Mouse (Mus musculus) frontal cortex, postnatal 36 days (tissue): ENCODE measurements around the gene Pdia5.

Experiments
- DNase-seq, 2 experiments: peaks; one replicate each; pipeline ENCODE4 v3.0.0; 2022; ENCODE audit warnings: low spot score in 2 of 2

Pdia5 gene

GRCm38 (mm10) chr16:35484526-35485233 is 6.0 kb downstream of the Pdia5 start:
- no peak for DNase-seq

DNA sequence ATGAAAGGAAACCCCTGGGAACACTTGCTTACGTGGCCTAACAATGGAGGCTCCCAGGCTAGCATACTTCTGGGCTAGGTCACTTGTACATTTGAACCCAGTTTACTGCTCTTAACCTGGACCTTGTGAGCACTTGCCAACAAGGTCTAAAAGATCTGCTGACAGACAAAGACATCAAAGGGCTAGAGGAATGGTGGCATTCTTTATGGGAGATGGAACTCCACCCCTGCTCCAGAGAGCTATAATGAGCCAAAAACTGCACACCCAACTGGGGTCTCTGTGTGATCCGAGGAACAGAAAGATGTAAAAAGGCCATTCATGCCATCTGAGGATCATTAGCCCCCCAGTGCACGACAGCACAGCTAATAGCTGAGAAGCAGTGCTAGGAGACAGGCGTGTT is 6.6 kb downstream of the Pdia5 start:
- no peak for DNase-seq

- no peak for DNase-seq
Observed at GRCm38 (mm10) chr16:35479301-35479700, 11.4 kb downstream of the Pdia5 start.

DNA sequence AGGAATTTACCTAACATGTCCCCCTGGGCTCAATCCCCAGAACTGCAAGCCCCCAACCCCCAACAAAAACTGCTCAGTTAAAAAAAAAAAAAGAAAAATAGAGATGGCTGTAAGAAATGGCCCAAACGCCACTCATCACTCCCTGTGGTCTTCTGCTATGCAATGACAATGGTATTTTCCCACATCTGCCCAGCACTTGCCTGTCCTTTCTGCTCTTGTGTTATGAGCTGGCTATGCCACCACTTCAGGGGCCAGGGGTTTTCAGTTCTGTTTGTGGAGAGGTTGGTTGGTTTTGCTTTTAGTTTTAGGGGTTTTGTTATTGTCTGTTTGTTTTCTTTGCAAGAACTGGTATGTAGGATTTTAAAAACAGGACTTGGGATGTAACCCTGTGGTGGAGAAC is 13.4 kb downstream of the Pdia5 start:
- DNase-seq, result no peak

DNA sequence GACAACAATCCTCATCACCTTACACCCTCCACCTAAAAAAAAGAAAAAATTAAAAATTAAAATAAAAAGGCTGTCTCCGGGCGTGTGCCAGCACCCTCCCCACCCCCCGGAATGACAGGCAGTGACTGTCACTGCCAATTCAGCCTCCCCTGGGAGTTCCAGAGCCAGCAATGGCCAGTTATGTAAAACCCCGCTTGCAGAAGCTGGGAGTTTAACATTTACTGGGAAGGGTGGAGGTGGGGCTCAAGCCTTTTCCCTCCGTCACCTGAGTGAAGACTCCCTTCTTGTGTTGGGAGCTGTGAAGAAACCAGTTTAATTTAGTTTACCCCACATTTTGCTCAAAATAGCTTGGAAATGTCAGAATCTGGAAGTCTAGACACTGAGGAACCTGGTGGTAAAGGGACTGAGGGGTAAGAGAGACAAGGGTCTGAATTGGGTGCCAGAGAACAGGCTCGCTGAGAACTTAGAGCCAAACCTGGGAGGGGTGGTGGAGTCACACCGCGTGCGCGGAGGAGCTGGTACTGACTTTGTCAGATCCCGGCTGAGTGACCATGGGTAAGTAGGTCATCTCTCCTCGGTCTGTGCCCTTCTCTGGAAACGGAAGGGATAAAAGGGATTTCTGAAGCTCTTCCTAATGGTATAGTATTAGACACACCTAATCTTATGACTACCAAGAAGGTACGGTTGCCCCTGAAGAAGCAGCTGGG is 18.0 kb downstream of the Pdia5 start:
- peak in 1 of 2 experiments; percentile 39 for DNase-seq

DNA sequence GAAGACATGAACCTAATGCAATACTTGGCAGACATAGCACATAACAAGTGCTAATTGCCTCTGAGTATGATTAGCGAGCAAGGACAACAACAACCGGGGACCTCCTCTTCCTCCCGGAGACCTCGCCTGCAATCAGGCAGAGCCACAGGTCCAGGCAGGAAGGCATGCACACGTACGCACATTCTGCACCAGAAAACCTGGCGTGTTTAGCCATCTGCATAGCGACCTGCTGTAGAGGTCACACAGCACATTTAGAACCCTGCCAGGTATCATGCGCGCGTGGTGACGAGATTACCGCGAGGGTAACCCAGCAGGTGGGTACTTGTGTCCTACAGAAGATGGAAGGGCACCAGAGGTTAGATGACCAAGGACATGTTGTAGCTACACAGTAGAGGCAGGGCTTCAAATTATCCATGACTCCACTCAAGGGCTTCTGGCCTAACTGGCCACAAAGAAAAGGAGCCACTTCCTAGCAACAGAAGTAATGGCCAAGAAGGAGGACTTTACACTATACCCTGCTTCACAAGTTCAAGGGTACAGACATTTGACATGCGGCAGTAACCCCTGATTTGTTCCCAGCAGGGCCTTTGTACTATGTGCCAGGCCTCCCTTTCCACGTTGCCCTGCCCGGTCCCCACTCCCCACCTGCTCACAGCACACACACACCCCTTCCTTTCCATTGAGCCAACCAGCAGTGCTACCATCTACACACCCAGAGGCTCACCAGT is 18.7 kb downstream of the Pdia5 start:
- DNase-seq, result no peak

GRCm38 (mm10) chr16:35470983-35471382 is 19.7 kb downstream of the Pdia5 start:
- DNase-seq, result no peak

GRCm38 (mm10) chr16:35470096-35470495 is 20.6 kb downstream of the Pdia5 start:
- no peak for DNase-seq

- no peak for DNase-seq
Observed at GRCm38 (mm10) chr16:35469016-35469415, 21.7 kb downstream of the Pdia5 start.

DNA sequence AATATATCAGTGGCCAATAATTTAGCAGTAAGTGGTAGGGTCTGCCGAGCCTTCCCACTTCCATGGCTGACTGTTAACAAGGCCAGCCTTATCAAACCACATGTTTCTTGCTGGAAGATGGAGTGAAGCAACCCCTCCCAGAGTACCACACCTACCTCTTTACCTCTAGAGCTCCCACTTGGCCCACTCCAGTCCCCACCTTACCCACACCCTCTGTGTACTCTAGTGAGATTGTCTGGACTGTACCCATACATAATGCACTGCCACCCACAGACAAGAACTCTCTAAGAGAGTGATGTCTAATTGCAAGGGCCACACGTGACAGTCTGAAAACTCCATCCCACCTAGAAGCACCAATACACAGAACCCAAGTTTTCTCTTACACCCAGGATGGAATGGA is 23.6 kb downstream of the Pdia5 start:
- DNase-seq, result no peak

GRCm38 (mm10) chr16:35465808-35466351 is 24.8 kb downstream of the Pdia5 start:
- no peak for DNase-seq

GRCm38 (mm10) chr16:35464686-35465308 is 25.9 kb downstream of the Pdia5 start:
- no peak for DNase-seq

GRCm38 (mm10) chr16:35463708-35464107 is 27.0 kb downstream of the Pdia5 start:
- no peak for DNase-seq

- DNase-seq, result no peak
Observed at GRCm38 (mm10) chr16:35462955-35463354, 27.7 kb downstream of the Pdia5 start.

- DNase-seq, result no peak
Observed at GRCm38 (mm10) chr16:35459584-35459983, 31.1 kb downstream of the Pdia5 start.

DNA sequence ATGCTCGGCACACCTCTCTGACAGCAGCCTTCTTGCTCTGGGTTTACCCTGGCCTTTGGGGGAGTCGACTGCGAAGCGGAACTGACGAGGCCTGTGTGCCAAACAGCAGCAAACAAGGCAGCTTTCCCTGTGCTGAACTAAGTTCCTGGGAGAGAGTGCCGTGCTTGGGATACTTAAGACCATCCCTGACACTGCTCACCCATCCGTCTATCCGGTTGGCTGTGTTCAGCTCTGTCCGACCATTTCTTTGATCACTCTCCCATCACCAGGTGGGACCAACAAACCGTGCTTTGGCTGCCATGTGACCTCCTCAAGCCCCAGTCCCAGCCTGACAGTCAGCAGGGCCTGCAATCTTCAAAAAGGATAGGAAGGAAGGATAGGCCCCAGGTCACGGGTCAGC is 32.4 kb downstream of the Pdia5 start:
- no peak for DNase-seq

DNA sequence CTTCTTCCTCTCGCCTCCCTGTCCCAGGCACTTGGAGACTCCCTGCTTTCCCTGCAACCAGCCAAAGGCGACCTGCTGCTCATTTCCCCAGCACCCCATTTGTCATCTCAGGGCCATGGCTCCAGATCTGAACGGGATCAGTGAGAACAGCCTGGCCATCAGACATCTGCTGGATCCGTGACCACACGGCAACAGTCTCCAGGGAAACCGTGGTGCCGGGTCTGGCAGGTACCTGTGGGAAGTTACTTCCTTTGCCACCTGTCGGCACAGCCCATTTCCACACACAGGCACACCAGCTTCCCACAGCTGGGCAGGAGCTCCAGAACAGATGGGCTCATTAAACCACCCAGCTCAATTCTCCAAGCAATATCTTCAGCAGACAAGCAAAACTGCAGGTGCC is 33.2 kb downstream of the Pdia5 start:
- no peak for DNase-seq

DNA sequence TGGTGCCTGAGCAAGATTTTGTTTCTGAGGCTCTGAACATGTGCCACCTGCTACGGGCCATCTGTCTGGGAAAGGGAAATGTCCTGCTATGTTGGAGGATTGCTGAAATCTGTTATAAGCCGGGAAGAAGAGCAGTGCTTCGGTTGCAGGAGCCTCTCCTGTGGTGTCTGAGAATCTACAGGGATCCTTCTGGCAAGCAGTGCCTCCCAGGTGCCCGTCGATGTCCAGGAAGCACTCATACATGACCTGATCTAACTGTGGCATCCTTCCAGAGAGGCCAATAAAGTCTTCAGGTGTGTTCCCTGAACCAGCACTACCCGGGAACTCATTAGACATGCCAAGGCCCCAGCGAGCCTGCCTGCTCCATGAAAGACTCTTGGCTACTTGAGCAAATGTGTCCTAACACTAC is 33.7 kb downstream of the Pdia5 start:
- peak in 1 of 2 experiments; percentile 16 for DNase-seq

GRCm38 (mm10) chr16:35456305-35456704 is 34.4 kb downstream of the Pdia5 start:
- no peak for DNase-seq

DNA sequence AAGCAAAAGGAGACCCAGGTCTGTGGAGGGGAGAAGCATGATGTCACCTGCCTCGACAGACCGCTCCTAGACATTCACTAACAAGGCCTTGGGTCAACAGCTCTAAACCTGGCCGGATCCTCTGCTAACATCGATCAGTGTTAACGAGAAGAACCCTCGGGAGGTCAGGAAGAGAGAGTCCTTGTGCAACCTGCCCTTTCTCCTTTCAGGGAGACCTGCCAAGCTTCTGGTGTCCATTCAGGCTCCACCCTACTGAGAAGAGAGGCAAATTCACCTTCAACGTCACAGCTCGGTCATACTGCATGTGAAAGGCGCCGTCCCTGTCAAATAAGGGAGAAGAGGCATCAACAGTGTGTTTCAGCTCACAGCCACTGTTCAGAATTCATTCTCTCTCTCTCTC is 34.9 kb downstream of the Pdia5 start:
- DNase-seq, result no peak

DNA sequence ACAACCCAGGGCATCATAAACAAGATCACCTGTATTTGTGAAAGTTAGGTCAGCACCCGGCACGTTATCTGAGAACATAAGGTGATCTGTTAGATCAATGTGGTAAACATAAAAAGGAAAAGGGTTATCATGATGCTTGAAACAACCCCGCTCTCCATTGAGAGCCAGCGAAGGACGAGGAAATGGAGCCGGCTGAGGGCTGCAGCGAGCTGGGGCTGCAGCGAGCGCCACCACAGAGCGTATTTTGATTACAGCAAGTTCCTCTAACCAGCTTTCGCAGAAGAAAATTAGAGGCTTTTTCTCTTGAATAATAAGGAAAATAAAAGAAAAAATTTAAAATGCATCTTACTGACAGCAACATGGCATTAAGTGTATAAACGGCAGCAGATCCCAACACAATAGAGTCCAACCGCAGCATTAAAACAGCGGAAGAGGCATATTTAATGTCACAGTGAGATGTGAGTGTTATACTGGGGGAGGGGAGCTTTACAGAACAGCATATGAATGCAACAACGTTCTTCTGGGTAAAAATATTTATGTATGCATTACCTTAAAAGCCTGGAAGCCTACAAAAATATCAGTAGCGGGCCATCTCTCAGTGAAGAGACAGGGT is 40.5 kb downstream of the Pdia5 start:
- no peak for DNase-seq

- no peak for DNase-seq
Observed at GRCm38 (mm10) chr16:35442026-35442415, 48.7 kb downstream of the Pdia5 start.
